11 mouse cellular contexts compared by ENCODE assay signal in genomic region chr4:125020780-125021538, GRCm38 (mm10). TPM values are rescaled to one million over a fixed set of nuclear protein-coding genes. Genes with fewer than 3 reads are reported as not detected.
A peak's percentile ranks its signal among the peaks of the same experiment; 100 is the strongest.
DNase-seq lines count a peak whose midpoint lies in the region; ATAC-seq and TF ChIP-seq lines count a peak whose summit lies in the region.
"Had no signal": no experiment of that assay in that cellular context is flagged by ENCODE, and none has a peak within 500 bp of the region (broad histone marks: within the 10 kb centered on the region; RNA-seq: fewer than 3 reads in every experiment).

No protein-coding gene starts in this region.

- no peaks in the 10 kb centered on the region for H3K27me3 ChIP-seq in hindbrain, embryonic 11.5 days (ENCODE audit: control insufficient read depth, insufficient read depth, low read length)
- H3K27me3 ChIP-seq in hindbrain, embryonic 12.5 days = peaks cover 4% of the 10 kb centered on the region
- no peaks in the 10 kb centered on the region for H3K27me3 ChIP-seq in small intestine, adult 2 months (ENCODE audit: control insufficient read depth, insufficient read depth, low read length)

- WGBS in hindbrain, embryonic 11.5 days = 35% methylated on average over 11 of the region's 11 CpGs
- 33% methylated on average over 11 of the region's 11 CpGs for WGBS in hindbrain, embryonic 12.5 days
- 33% methylated on average over 11 of the region's 11 CpGs for WGBS in small intestine, adult 2 months

- H3K4me1 ChIP-seq in hindbrain, embryonic 11.5 days (replicated peaks; ENCODE audit: control insufficient read depth, insufficient read depth, low read length) = no peaks in the 10 kb centered on the region
- no peaks in the 10 kb centered on the region for H3K4me1 ChIP-seq in hindbrain, embryonic 12.5 days
- H3K4me1 ChIP-seq in small intestine, adult 2 months (ENCODE audit: control insufficient read depth, insufficient read depth, insufficient read length, low read length) = no peaks in the 10 kb centered on the region; the same call in 1 of the 2 replicates
- H3K4me1 ChIP-seq: embryonic facial prominence, embryonic 12.5 days had no signal

- no peak overlapping the region for H3K4me3 ChIP-seq in hindbrain, embryonic 11.5 days (ENCODE audit: low read depth, low read length)
- no peak overlapping the region for H3K4me3 ChIP-seq in hindbrain, embryonic 12.5 days
- no peak overlapping the region for H3K4me3 ChIP-seq in small intestine, adult 2 months (ENCODE audit: low read depth, low read length)
- H3K4me3 ChIP-seq: embryonic facial prominence, embryonic 12.5 days had no signal

- no peak for TF ChIP-seq POLR2A in small intestine, adult 2 months (IDR thresholded peaks at IDR 0.05; ENCODE audit: low read depth, low read length)

- H3K9me3 ChIP-seq in hindbrain, embryonic 11.5 days (ENCODE audit: control insufficient read depth, low read length) = no peaks in the 10 kb centered on the region
- no peaks in the 10 kb centered on the region for H3K9me3 ChIP-seq in hindbrain, embryonic 12.5 days (replicated peaks)
- H3K9me3 ChIP-seq: embryonic facial prominence, embryonic 12.5 days; megakaryocyte, embryonic 14.5 days had no signal

- DNase-seq in hindbrain, embryonic 11.5 days (ENCODE audit: low spot score) = peak; percentile 34
- peak; percentile 12 for DNase-seq in right cerebral cortex, postnatal 4 days
- DNase-seq in right cerebral cortex, postnatal 14 days = no peak
- peak; percentile 39 for DNase-seq in embryo, embryonic 9.5 days (ENCODE audit: extremely low spot score)
- no peak for DNase-seq in kidney, adult 18-20 months
- DNase-seq in thymus, postnatal 10 days (ENCODE audit: low spot score in 2 of 2) = no peak

- no peak overlapping the region for H3K27ac ChIP-seq in hindbrain, embryonic 11.5 days (ENCODE audit: low read depth, low read length)
- no peak overlapping the region for H3K27ac ChIP-seq in hindbrain, embryonic 12.5 days
- no peak overlapping the region for H3K27ac ChIP-seq in small intestine, adult 2 months (ENCODE audit: insufficient read depth, low read depth, low read length)
- H3K27ac ChIP-seq: embryonic facial prominence, embryonic 12.5 days had no signal

- no peak overlapping the region for H3K9ac ChIP-seq in hindbrain, embryonic 11.5 days (ENCODE audit: low read depth, low read length)
- no peak overlapping the region for H3K9ac ChIP-seq in hindbrain, embryonic 12.5 days
- H3K9ac ChIP-seq: embryonic facial prominence, embryonic 12.5 days had no signal

- peak; percentile 27; the same call in 1 of the 2 replicates for TF ChIP-seq CTCF in small intestine, adult 2 months (IDR thresholded peaks at IDR 0.05; ENCODE audit: extremely low read depth, insufficient read length, insufficient replicate concordance, low read depth, low read length)

- H3K4me2 ChIP-seq in hindbrain, embryonic 11.5 days (replicated peaks; ENCODE audit: low read depth, low read length) = no peak overlapping the region
- H3K4me2 ChIP-seq in hindbrain, embryonic 12.5 days (replicated peaks) = no peak overlapping the region
- H3K4me2 ChIP-seq: embryonic facial prominence, embryonic 12.5 days had no signal

- ATAC-seq in hindbrain, embryonic 11.5 days (ENCODE audit: low FRiP score) = no peak
- no peak for ATAC-seq in hindbrain, embryonic 12.5 days (ENCODE audit: low FRiP score)

- H3K36me3 ChIP-seq in hindbrain, embryonic 11.5 days (ENCODE audit: control insufficient read depth, insufficient read depth, low read length) = no peaks in the 10 kb centered on the region
- no peaks in the 10 kb centered on the region for H3K36me3 ChIP-seq in hindbrain, embryonic 12.5 days
- H3K36me3 ChIP-seq in small intestine, adult 2 months (ENCODE audit: control insufficient read depth, insufficient read depth, low read length) = no peaks in the 10 kb centered on the region
- H3K36me3 ChIP-seq: embryonic facial prominence, embryonic 12.5 days had no signal

RNA-seq across cellular contexts. Expression of gene Gnl2, which starts 4.6 kb away (rescaled TPM):
- polyA plus RNA-seq in hindbrain, embryonic 11.5 days (2014; fragmentation: Nextera tagmentation; extraction: Ambion mirVana) = 91.2 and 103 TPM in 2 replicates
- 94.9 and 96.6 TPM in 2 replicates for polyA plus RNA-seq in hindbrain, embryonic 12.5 days (2016; fragmentation: Nextera tagmentation; extraction: Ambion mirVana)
- polyA plus RNA-seq in small intestine, adult 2 months (2012; rRNA removed) = 1.5 and 3.5 TPM in 2 replicates

RNA-seq across cellular contexts. Expression of gene Rspo1, which starts 34.7 kb away (rescaled TPM):
- polyA plus RNA-seq in hindbrain, embryonic 11.5 days (2014; fragmentation: Nextera tagmentation; extraction: Ambion mirVana) = 8.5 and 16.5 TPM in 2 replicates
- 7.0 and 9.1 TPM in 2 replicates for polyA plus RNA-seq in hindbrain, embryonic 12.5 days (2016; fragmentation: Nextera tagmentation; extraction: Ambion mirVana)
- 0.60 and 1.6 TPM in 2 replicates for polyA plus RNA-seq in small intestine, adult 2 months (2012; rRNA removed)

RNA-seq across cellular contexts. Expression of gene Dnali1, which starts 44.5 kb away (rescaled TPM):
- polyA plus RNA-seq in hindbrain, embryonic 11.5 days (2014; fragmentation: Nextera tagmentation; extraction: Ambion mirVana) = 0.64 and 0.91 TPM in 2 replicates
- 1.2 and 1.7 TPM in 2 replicates for polyA plus RNA-seq in hindbrain, embryonic 12.5 days (2016; fragmentation: Nextera tagmentation; extraction: Ambion mirVana)
- polyA plus RNA-seq in small intestine, adult 2 months (2012; rRNA removed) = not detected in 2 replicates
- polyA plus RNA-seq: heart, embryonic 14.5 days had no signal

RNA-seq across cellular contexts. Expression of gene Snip1, which starts 45.5 kb away (rescaled TPM):
- polyA plus RNA-seq in hindbrain, embryonic 11.5 days (2014; fragmentation: Nextera tagmentation; extraction: Ambion mirVana) = 37.7 and 37.9 TPM in 2 replicates
- polyA plus RNA-seq in hindbrain, embryonic 12.5 days (2016; fragmentation: Nextera tagmentation; extraction: Ambion mirVana) = 32.6 and 33.4 TPM in 2 replicates
- 4.2 and 6.2 TPM in 2 replicates for polyA plus RNA-seq in small intestine, adult 2 months (2012; rRNA removed)

Comparison
In these comparisons a context has a peak if more than half of its experiments do, and no peak if none do; other contexts are left out.
1. DNase-seq: peak in hindbrain, embryonic 11.5 days (single experiment), right cerebral cortex, postnatal 4 days (single experiment) and embryo, embryonic 9.5 days (single experiment); none in right cerebral cortex, postnatal 14 days (single experiment), kidney, adult 18-20 months (single experiment) and thymus, postnatal 10 days (0 of 2).
2. RNA of gene Gnl2, which starts 4.6 kb away (polyA plus RNA-seq): 94.9 to 96.6 TPM in hindbrain, embryonic 12.5 days and 91.2 to 103 TPM in hindbrain, embryonic 11.5 days; 1.5 to 3.5 TPM in small intestine, adult 2 months; every median in the first group is over 10 times any median in the second.